Mouse (Mus musculus): Measurements from ENCODE around the gene Tchhl1. TPM values are rescaled to one million over a fixed set of nuclear protein-coding genes. Genes with fewer than 3 reads are reported as not detected.
"Not testable (repeated sequence)": the region's sequence is repeated elsewhere in the genome, so short reads cannot be mapped to it uniquely, and the experiment has no call there.

Gene Tchhl1
- polyA plus RNA-seq, 1 experiment, result not detected

DNA sequence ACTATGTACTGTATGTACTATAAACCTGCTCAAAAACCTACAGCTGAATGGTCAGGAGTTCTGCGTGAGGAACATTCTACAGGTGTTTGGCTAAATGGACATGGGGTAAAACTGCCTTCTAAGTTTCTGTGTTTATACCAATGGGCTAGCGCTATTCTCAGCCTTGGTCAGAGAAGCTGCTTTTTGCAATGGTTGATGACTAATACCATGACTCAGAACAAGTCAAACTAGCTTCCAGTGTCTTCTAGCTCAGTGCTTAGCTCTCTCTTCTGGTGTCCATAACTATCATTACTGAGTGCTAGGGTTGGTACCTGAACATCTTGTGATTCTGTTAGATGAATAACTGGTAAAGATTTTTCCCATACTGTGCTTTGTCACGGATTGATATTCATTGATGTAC lies 17.1 kb downstream of the Tchhl1 start:
- no peak overlapping the region for H3K27ac ChIP-seq (replicated peaks; ENCODE audit: low read depth, low read length)
- H3K4me1 ChIP-seq (ENCODE audit: control insufficient read depth, insufficient read depth, insufficient read length, low read length), result no peaks in the 10 kb centered on the region
- H3K4me3 ChIP-seq (ENCODE audit: insufficient read depth, low read depth, low read length), result no peak overlapping the region

DNA sequence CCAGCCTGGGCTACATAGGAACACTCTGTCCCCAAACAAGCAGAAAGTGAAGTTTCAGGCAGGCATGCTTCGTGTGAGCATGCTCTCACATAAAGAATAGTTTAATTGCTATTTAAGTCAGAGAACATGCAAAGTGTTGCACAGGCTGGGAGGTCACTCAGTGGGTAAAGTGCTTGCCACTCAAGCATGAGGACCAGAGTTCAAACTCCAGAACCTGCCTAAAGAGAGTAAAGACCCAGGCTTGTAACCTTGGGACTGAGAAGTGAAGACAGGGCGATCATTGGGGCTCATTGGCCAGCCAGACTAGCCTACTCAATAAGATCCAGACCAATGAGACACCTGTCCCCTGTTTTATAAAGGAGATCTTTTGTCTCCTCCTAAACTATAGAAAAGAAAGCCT lies 20.0 kb downstream of the Tchhl1 start:
- no peak overlapping the region for H3K4me3 ChIP-seq (ENCODE audit: insufficient read depth, low read depth, low read length)
- no peaks in the 10 kb centered on the region for H3K4me1 ChIP-seq (ENCODE audit: control insufficient read depth, insufficient read depth, insufficient read length, low read length)
- H3K27ac ChIP-seq (replicated peaks; ENCODE audit: low read depth, low read length), result no peak overlapping the region

DNA sequence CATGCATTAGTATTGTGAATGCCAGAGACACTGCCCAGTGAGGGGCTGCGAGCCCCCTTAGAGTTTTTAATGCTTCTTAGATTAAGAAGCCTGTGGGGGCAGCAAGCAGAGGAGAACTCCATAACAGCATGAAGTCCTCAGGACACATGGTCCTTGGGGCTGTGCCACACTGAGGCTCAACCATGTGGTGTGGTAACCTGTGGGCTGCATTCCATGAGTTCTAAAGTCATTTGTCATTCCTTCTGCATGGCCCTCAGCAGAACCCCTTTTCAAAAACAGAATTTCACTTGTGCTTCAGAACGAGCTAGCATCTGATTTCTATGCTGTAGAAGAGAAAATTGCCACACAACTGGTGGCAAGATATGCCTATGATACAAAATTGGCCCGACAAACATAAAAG lies 23.6 kb downstream of the Tchhl1 start:
- Histone ChIP-seq H3K27ac (replicated peaks; ENCODE audit: low read depth, low read length) (no peak overlapping the region), H3K4me1 (ENCODE audit: control insufficient read depth, insufficient read depth, insufficient read length, low read length) (no peaks in the 10 kb centered on the region), H3K4me3 (ENCODE audit: insufficient read depth, low read depth, low read length) (no peak overlapping the region)

DNA sequence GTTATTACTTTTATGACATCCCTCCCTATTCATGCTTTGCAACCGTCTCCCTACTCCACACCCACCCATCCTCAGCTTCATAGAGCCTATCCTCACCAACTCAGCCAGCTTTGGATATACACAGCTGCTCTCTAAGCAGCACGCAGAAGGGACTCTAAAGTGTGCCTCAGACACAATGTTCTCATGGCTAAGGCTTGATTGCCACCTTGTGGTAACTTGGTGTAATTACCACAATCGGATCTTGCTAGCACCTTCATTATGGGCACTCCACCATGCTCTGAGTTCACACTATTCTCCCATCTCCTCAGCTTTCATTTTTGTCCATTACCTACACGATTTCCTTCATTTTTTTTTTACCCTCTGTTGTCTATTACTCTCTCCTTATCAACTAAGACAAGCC lies 25.4 kb downstream of the Tchhl1 start:
- H3K4me1 ChIP-seq (ENCODE audit: control insufficient read depth, insufficient read depth, insufficient read length, low read length), result no peaks in the 10 kb centered on the region
- H3K4me3 ChIP-seq (ENCODE audit: insufficient read depth, low read depth, low read length), result no peak overlapping the region
- H3K27ac ChIP-seq (replicated peaks; ENCODE audit: low read depth, low read length), result no peak overlapping the region

GRCm38 (mm10) chr3:93494774-93495173 lies 26.2 kb downstream of the Tchhl1 start:
- not testable (repeated sequence) for H3K4me1 ChIP-seq (ENCODE audit: control insufficient read depth, insufficient read depth, insufficient read length, low read length); H3K27ac ChIP-seq (replicated peaks; ENCODE audit: low read depth, low read length); H3K4me3 ChIP-seq (ENCODE audit: insufficient read depth, low read depth, low read length)

DNA sequence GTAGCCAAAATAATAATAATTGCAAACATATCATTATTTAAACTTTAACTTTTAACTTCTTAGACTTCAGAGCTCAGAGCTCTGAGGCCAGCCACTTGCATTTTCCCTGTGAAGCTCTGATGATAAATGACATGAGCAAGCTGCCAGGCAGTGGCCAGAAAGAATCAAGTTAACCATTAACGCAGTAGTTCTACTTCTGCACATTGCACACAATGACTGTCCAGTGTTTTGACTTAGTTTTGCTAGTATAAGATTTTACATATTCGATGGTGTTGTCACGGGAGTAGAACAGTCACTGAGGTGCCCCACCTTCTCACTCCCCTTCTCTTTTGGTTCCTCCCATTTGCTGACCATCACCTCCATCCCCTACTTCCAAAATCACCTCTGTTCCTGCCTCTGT lies 28.6 kb downstream of the Tchhl1 start:
- Histone ChIP-seq H3K4me3 (ENCODE audit: insufficient read depth, low read depth, low read length) (no peak overlapping the region), H3K4me1 (ENCODE audit: control insufficient read depth, insufficient read depth, insufficient read length, low read length) (0 out of 2 replicates have a peak, but pooled peaks cover 2% of the 10 kb centered on the region), H3K27ac (replicated peaks; ENCODE audit: low read depth, low read length) (no peak overlapping the region)

- Histone ChIP-seq H3K4me1 (ENCODE audit: control insufficient read depth, insufficient read depth, insufficient read length, low read length) (0 out of 2 replicates have a peak, but pooled peaks cover 2% of the 10 kb centered on the region), H3K4me3 (ENCODE audit: insufficient read depth, low read depth, low read length) (no peak overlapping the region), H3K27ac (replicated peaks; ENCODE audit: low read depth, low read length) (no peak overlapping the region)
These were observed 30.6 kb downstream of the Tchhl1 start for GRCm38 (mm10) chr3:93499129-93499528.

GRCm38 (mm10) chr3:93504536-93505189 lies 36.1 kb downstream of the Tchhl1 start:
- H3K4me3 ChIP-seq (ENCODE audit: insufficient read depth, low read depth, low read length), result no peak overlapping the region
- no peaks in the 10 kb centered on the region for H3K4me1 ChIP-seq (ENCODE audit: control insufficient read depth, insufficient read depth, insufficient read length, low read length)
- no peak overlapping the region for H3K27ac ChIP-seq (replicated peaks; ENCODE audit: low read depth, low read length)

GRCm38 (mm10) chr3:93505960-93506863 lies 37.7 kb downstream of the Tchhl1 start:
- Histone ChIP-seq H3K4me3 (ENCODE audit: insufficient read depth, low read depth, low read length) (0 out of 2 replicates have a peak overlapping the region, but pooled peaks have one; percentile 16), H3K27ac (replicated peaks; ENCODE audit: low read depth, low read length) (no peak overlapping the region), H3K4me1 (ENCODE audit: control insufficient read depth, insufficient read depth, insufficient read length, low read length) (peaks cover 2% of the 10 kb centered on the region; the same call in 1 of the 2 replicates)

GRCm38 (mm10) chr3:93506881-93507325 lies 38.3 kb downstream of the Tchhl1 start:
- peaks cover 5% of the 10 kb centered on the region; the same call in 1 of the 2 replicates for H3K4me1 ChIP-seq (ENCODE audit: control insufficient read depth, insufficient read depth, insufficient read length, low read length)
- no peak overlapping the region for H3K27ac ChIP-seq (replicated peaks; ENCODE audit: low read depth, low read length)
- no peak overlapping the region for H3K4me3 ChIP-seq (ENCODE audit: insufficient read depth, low read depth, low read length)

DNA sequence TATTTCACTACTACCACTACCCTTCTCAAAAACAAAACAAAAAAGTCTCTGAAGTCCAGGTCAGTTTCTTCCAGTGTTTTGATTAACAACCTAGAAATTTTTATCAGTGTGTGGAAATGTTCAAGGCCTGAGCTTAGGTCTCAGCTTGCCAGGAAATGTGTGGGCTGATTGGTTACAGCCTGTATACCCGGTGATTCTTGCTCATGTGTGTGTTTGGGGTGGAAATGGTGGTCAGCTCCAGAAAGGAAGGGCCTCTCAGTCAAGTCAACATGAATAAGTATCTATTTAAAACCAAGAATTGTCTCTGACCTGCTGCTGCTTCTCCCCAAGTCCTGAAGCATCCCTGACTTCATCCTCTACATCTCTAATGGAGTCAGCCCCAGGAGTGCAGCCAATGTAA lies 40.7 kb downstream of the Tchhl1 start:
- peaks cover 7% of the 10 kb centered on the region; the same call in 1 of the 2 replicates for H3K4me1 ChIP-seq (ENCODE audit: control insufficient read depth, insufficient read depth, insufficient read length, low read length)
- H3K27ac ChIP-seq (replicated peaks; ENCODE audit: low read depth, low read length), result no peak overlapping the region
- H3K4me3 ChIP-seq (ENCODE audit: insufficient read depth, low read depth, low read length), result no peak overlapping the region

- H3K4me1 ChIP-seq (ENCODE audit: control insufficient read depth, insufficient read depth, insufficient read length, low read length), result peaks cover 7% of the 10 kb centered on the region; the same call in 1 of the 2 replicates
- no peak overlapping the region for H3K4me3 ChIP-seq (ENCODE audit: insufficient read depth, low read depth, low read length)
- H3K27ac ChIP-seq (replicated peaks; ENCODE audit: low read depth, low read length), result peak overlapping the region; percentile 86
These were observed 42.5 kb downstream of the Tchhl1 start for GRCm38 (mm10) chr3:93511036-93511435.

DNA sequence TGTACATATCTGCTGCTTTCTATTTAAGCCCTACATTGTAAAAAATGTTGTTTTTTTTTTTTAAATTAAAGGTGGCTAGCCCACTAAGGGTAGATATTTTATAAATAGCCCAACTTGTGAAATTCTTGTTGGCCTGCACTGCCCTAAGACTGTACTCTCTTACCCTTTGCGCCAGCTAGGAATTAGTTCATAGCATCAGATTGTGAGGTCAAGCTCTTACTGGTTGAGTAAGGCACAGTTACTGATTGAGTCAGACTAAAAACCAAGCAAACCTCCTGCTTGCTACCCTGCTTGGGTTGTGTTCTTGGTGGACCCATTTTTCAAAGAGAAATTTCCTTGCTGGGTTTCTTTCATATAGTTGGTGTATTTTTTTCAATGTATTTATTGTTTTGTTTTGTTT lies 43.2 kb downstream of the Tchhl1 start:
- Histone ChIP-seq H3K4me3 (ENCODE audit: insufficient read depth, low read depth, low read length) (no peak overlapping the region), H3K27ac (replicated peaks; ENCODE audit: low read depth, low read length) (peak overlapping the region; percentile 86), H3K4me1 (ENCODE audit: control insufficient read depth, insufficient read depth, insufficient read length, low read length) (peaks cover 7% of the 10 kb centered on the region; the same call in 1 of the 2 replicates)

DNA sequence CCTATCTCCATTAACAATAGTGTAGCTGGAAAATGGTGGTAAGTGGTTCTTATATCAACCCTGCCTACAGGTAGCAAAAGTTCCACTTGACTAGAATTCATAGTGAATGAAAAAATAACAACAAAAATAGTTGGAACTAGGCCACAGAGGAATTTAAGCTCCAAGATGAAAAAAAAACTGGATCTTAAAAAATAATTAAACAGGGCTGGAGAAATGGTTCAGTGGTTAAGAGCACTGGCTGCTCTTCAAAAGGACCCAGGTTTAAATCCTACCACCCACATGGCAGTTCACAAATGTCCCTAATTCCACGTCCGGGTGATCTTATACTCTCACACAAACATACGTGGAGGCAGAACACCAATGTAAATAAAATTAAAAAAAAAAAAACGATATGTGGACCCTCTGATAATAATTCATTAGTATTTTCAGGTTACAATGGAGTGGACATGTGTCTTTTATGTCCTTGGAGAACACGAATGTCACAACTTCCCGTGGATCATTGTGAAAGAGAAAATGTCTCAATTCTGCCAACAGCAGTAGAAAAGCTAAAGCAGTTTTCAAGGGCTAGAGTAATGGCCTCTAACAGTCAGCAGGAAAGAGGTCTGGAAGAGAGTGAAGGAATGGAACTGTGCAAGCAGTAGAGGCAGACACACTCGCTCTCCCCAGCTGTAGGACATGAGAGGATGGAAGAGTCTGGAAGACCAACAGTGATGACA lies 44.0 kb downstream of the Tchhl1 start:
- Histone ChIP-seq H3K4me1 (ENCODE audit: control insufficient read depth, insufficient read depth, insufficient read length, low read length) (peaks cover 7% of the 10 kb centered on the region; the same call in 1 of the 2 replicates), H3K4me3 (ENCODE audit: insufficient read depth, low read depth, low read length) (no peak overlapping the region), H3K27ac (replicated peaks; ENCODE audit: low read depth, low read length) (peak overlapping the region; percentile 85)

GRCm38 (mm10) chr3:93514628-93515027 lies 46.1 kb downstream of the Tchhl1 start:
- no peak overlapping the region for H3K4me3 ChIP-seq (ENCODE audit: insufficient read depth, low read depth, low read length)
- H3K27ac ChIP-seq (replicated peaks; ENCODE audit: low read depth, low read length), result no peak overlapping the region
- H3K4me1 ChIP-seq (ENCODE audit: control insufficient read depth, insufficient read depth, insufficient read length, low read length), result peaks cover 7% of the 10 kb centered on the region; the same call in 1 of the 2 replicates

Data from brown adipose tissue, adult 24 weeks (tissue).